14 mouse cellular contexts compared by ENCODE assay signal in genomic region chr12:11392525-11392924, GRCm38 (mm10). TPM values are rescaled to one million over a fixed set of nuclear protein-coding genes. Genes with fewer than 3 reads are reported as not detected.
A peak's percentile ranks its signal among the peaks of the same experiment; 100 is the strongest.
DNase-seq lines count a peak whose midpoint lies in the region; ATAC-seq and TF ChIP-seq lines count a peak whose summit lies in the region.
"Had no signal": no experiment of that assay in that cellular context is flagged by ENCODE, and none has a peak within 500 bp of the region (broad histone marks: within the 10 kb centered on the region; RNA-seq: fewer than 3 reads in every experiment).

No protein-coding gene starts in this region.

- no peaks in the 10 kb centered on the region; the same call in 1 of the 2 replicates for H3K4me1 ChIP-seq in liver, adult 2 months (ENCODE audit: control insufficient read depth, insufficient read depth, low read length)
- H3K4me1 ChIP-seq: neural tube, embryonic 12.5 days had no signal

- TF ChIP-seq POLR2A in liver, adult 2 months (IDR thresholded peaks at IDR 0.05; ENCODE audit: extremely low read depth, insufficient read depth, low read length) = no peak

- no peak overlapping the region for H3K27ac ChIP-seq in liver, adult 2 months (replicated peaks; ENCODE audit: insufficient read depth, low read depth, low read length)
- H3K27ac ChIP-seq in layer of hippocampus, adult 2 months = no peak overlapping the region
- H3K27ac ChIP-seq: hindbrain, embryonic 14.5 days; neural tube, embryonic 12.5 days had no signal

- 3% methylated on average over 1 of the region's 1 CpGs for WGBS in liver, adult 2 months

- H3K4me3 ChIP-seq in liver, adult 2 months (ENCODE audit: insufficient read depth, low read depth, low read length) = no peak overlapping the region
- no peak overlapping the region for H3K4me3 ChIP-seq in layer of hippocampus, adult 2 months
- H3K4me3 ChIP-seq: erythroblast, embryonic 14.5 days; neural tube, embryonic 12.5 days had no signal

- TF ChIP-seq CTCF in liver, adult 2 months (IDR thresholded peaks at IDR 0.05; ENCODE audit: low read depth, low read length) = no peak
- no peak for TF ChIP-seq CTCF in layer of hippocampus, adult 2 months (conservative IDR thresholded peaks at IDR 0.05)

- ATAC-seq in cerebellum, adult (ENCODE audit: insufficient number of reproducible peaks, low FRiP score, low TSS enrichment) = no peak

- H3K36me3 ChIP-seq in liver, adult 2 months (ENCODE audit: control insufficient read depth, insufficient read depth, low read length) = no peaks in the 10 kb centered on the region
- H3K36me3 ChIP-seq: neural tube, embryonic 12.5 days had no signal

- H3K9ac ChIP-seq in liver, adult 2 months (ENCODE audit: low read depth, low read length) = no peak overlapping the region
- H3K9ac ChIP-seq: hindbrain, embryonic 14.5 days; neural tube, embryonic 12.5 days had no signal

- DNase-seq in cerebellum, adult 9-11 months = peak; percentile 38
- DNase-seq in liver, adult 2 months (ENCODE audit: extremely low read depth, low read depth, low spot score) = peak; percentile 47
- DNase-seq in liver = no peak
- DNase-seq in kidney, postnatal 36 days = peak; percentile 39 to 51
- DNase-seq in lung, postnatal 4 days = peak; percentile 74 to 87
- DNase-seq in layer of hippocampus, adult 2 months (ENCODE audit: low spot score in 2 of 2) = no peak
- no peak for DNase-seq in adrenal gland, adult 8-10 months
- DNase-seq: cerebellum, postnatal 25 days; retina, postnatal 1 day had no signal

- H3K79me2 ChIP-seq in liver, adult 2 months (ENCODE audit: control insufficient read depth, insufficient read depth, low read length) = no peaks in the 10 kb centered on the region

- H3K27me3 ChIP-seq in liver, adult 2 months (ENCODE audit: control insufficient read depth, insufficient read depth, low read length) = no peaks in the 10 kb centered on the region
- H3K27me3 ChIP-seq: neural tube, embryonic 12.5 days had no signal

RNA-seq across cellular contexts. Expression of gene Vsnl1, which starts 43.9 kb away (rescaled TPM):
- 0.20 TPM in 1 of 2 replicates, not detected in the other for total RNA-seq in liver, adult 2 months (2014; rRNA removed)
- not detected in 2 replicates for polyA plus RNA-seq in liver, adult 2 months (2012; rRNA removed)
- total RNA-seq in layer of hippocampus, adult 2 months (2021) = 100 to 1,000 TPM; 384 to 415 TPM
- 10 to 100 TPM; 52.9 to 74.7 (median 58.7) TPM for total RNA-seq in adrenal gland, adult 8-10 months (2022)
- total RNA-seq: ES-E14 had no signal
- polyA plus RNA-seq: erythroblast, embryonic 14.5 days had no signal

Comparison
In these comparisons a context has a peak if more than half of its experiments do, and no peak if none do; other contexts are left out.
1. DNase-seq: peak in cerebellum, adult 9-11 months (single experiment), liver, adult 2 months (single experiment), kidney, postnatal 36 days (2 of 2) and lung, postnatal 4 days (2 of 2); none in liver (single experiment), layer of hippocampus, adult 2 months (0 of 2) and adrenal gland, adult 8-10 months (single experiment).
2. RNA of gene Vsnl1, which starts 43.9 kb away (total RNA-seq): 384 to 415 TPM in layer of hippocampus, adult 2 months and 52.9 to 74.7 TPM in adrenal gland, adult 8-10 months; 0.20 TPM in liver, adult 2 months; every median in the first group is over 10 times any median in the second.